Mouse (Mus musculus): ENCODE measurements around the gene Akr1d1. TPM values are rescaled to one million over a fixed set of nuclear protein-coding genes. Genes with fewer than 3 reads are reported as not detected.

The Akr1d1 gene
- under 1 TPM in 1 of 2 experiments, not detected in 1; 0.31 TPM for total RNA-seq (2021)
- long read RNA-seq, experiment 1, result 0 reads
- long read RNA-seq, experiment 2, result 0 reads

- DNase-seq (ENCODE audit: low spot score in 2 of 2), result no peak
Measured at GRCm38 (mm10) chr6:37529940-37530339, at the start of gene Akr1d1. TSS of gene Akr1d1 (plus strand) at chr6:37530173.

GRCm38 (mm10) chr6:37481147-37481546 lies 48.8 kb upstream of the Akr1d1 start:
- no peak for DNase-seq (ENCODE audit: low spot score in 2 of 2)

- no peak for DNase-seq (ENCODE audit: low spot score in 2 of 2)
Measured at GRCm38 (mm10) chr6:37483262-37483661, 46.7 kb upstream of the Akr1d1 start.

GRCm38 (mm10) chr6:37484588-37485070 lies 45.3 kb upstream of the Akr1d1 start:
- no peak for DNase-seq (ENCODE audit: low spot score in 2 of 2)

GRCm38 (mm10) chr6:37486502-37486901 lies 43.5 kb upstream of the Akr1d1 start:
- no peak for DNase-seq (ENCODE audit: low spot score in 2 of 2)

GRCm38 (mm10) chr6:37492241-37492640 lies 37.7 kb upstream of the Akr1d1 start:
- DNase-seq (ENCODE audit: low spot score in 2 of 2), result no peak

GRCm38 (mm10) chr6:37494957-37495356 lies 35.0 kb upstream of the Akr1d1 start:
- no peak for DNase-seq (ENCODE audit: low spot score in 2 of 2)

GRCm38 (mm10) chr6:37496866-37497265 lies 33.1 kb upstream of the Akr1d1 start:
- no peak for DNase-seq (ENCODE audit: low spot score in 2 of 2)

GRCm38 (mm10) chr6:37505588-37505987 lies 24.4 kb upstream of the Akr1d1 start:
- no peak for DNase-seq (ENCODE audit: low spot score in 2 of 2)

GRCm38 (mm10) chr6:37506909-37507515 lies 23.0 kb upstream of the Akr1d1 start:
- DNase-seq (ENCODE audit: low spot score in 2 of 2), result no peak

GRCm38 (mm10) chr6:37510786-37511185 lies 19.2 kb upstream of the Akr1d1 start:
- no peak for DNase-seq (ENCODE audit: low spot score in 2 of 2)

- DNase-seq (ENCODE audit: low spot score in 2 of 2), result no peak
Measured at GRCm38 (mm10) chr6:37520631-37521375, 9.2 kb upstream of the Akr1d1 start.

GRCm38 (mm10) chr6:37532036-37532435 lies 2.1 kb downstream of the Akr1d1 start:
- no peak for DNase-seq (ENCODE audit: low spot score in 2 of 2)

GRCm38 (mm10) chr6:37536831-37537230 lies 6.9 kb downstream of the Akr1d1 start:
- DNase-seq (ENCODE audit: low spot score in 2 of 2), result no peak

- no peak for DNase-seq (ENCODE audit: low spot score in 2 of 2)
Measured at GRCm38 (mm10) chr6:37537801-37538200, 7.8 kb downstream of the Akr1d1 start.

- DNase-seq (ENCODE audit: low spot score in 2 of 2), result no peak
Measured at GRCm38 (mm10) chr6:37538792-37539191, 8.8 kb downstream of the Akr1d1 start.

GRCm38 (mm10) chr6:37539403-37539802 lies 9.4 kb downstream of the Akr1d1 start:
- no peak for DNase-seq (ENCODE audit: low spot score in 2 of 2)

GRCm38 (mm10) chr6:37540113-37540512 lies 10.1 kb downstream of the Akr1d1 start:
- no peak for DNase-seq (ENCODE audit: low spot score in 2 of 2)

GRCm38 (mm10) chr6:37541171-37541570 lies 11.2 kb downstream of the Akr1d1 start:
- no peak for DNase-seq (ENCODE audit: low spot score in 2 of 2)

- DNase-seq (ENCODE audit: low spot score in 2 of 2), result no peak
Measured at GRCm38 (mm10) chr6:37542145-37542544, 12.2 kb downstream of the Akr1d1 start.

- no peak for DNase-seq (ENCODE audit: low spot score in 2 of 2)
Measured at GRCm38 (mm10) chr6:37552760-37553159, 22.8 kb downstream of the Akr1d1 start.

GRCm38 (mm10) chr6:37553926-37554325 lies 24.0 kb downstream of the Akr1d1 start:
- DNase-seq (ENCODE audit: low spot score in 2 of 2), result no peak

GRCm38 (mm10) chr6:37554327-37554726 lies 24.4 kb downstream of the Akr1d1 start:
- no peak for DNase-seq (ENCODE audit: low spot score in 2 of 2)

All from gastrocnemius, postnatal 4 days (tissue).